Mouse (Mus musculus): Measurements from ENCODE around the gene Tnnc2. TPM values are rescaled to one million over a fixed set of nuclear protein-coding genes. Genes with fewer than 3 reads are reported as not detected.

Gene Tnnc2
- total RNA-seq (2015; ENCODE audit: low replicate concordance) (not detected in 2 replicates), total RNA-seq (2017; ENCODE audit: low replicate concordance) (not detected in 2 replicates)

DNA sequence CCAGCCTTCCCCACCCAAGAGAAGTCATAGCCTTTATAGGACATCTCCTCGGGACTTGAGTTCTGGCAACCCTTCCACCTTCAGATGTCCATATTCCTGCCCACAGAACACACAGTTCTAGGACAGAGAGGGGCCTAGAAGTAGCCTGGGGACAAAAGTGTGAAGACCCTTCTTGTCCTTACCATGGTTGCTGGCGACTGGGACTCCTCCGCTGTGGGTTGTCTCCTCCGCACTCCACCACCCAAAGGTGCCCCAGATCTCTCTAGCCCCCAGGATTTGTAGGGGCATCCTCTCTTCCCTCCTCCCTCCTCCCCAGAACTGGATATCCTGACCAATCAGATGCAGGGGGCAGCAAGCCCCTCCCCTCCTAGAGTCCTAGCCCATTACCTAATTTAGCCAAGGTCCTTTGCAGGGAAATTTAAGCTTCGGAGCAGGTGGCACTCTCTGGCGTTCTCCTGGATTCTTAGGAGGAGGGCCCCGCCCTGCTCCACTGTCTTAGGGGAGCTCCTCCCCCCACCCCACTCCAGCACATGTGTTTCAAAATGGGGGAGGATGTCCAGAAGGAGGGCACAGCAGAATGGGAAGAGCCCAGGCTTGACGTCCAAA lies at the start of gene Tnnc2:
Gene Tnnc2, minus strand, starts transcription at position 487 of the 606 bp plus-strand sequence.
- ATAC-seq (replicated peaks; ENCODE audit: low FRiP score, poor library complexity, severe bottlenecking): no peak

DNA sequence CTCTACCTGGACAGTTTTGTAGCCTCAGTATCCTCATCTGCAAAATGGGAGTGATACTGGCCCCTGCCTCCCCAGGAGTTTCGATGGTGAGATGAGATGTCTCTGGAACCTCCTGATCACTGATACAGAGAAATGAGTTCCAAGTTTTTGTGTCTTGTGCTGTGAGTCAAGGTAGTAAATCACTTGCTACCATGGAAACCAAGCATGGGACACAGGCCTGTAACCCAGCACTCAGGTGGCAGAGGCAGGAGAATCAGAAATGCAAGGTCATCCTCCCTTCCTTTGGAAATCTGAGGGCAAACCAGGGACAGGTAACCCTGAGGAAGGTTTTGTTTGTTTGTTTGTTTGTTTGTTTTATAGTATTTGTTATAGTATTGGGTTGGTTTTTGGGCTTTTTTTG lies 49.3 kb upstream of the Tnnc2 start:
- no peak for ATAC-seq (replicated peaks; ENCODE audit: low FRiP score, poor library complexity, severe bottlenecking)

DNA sequence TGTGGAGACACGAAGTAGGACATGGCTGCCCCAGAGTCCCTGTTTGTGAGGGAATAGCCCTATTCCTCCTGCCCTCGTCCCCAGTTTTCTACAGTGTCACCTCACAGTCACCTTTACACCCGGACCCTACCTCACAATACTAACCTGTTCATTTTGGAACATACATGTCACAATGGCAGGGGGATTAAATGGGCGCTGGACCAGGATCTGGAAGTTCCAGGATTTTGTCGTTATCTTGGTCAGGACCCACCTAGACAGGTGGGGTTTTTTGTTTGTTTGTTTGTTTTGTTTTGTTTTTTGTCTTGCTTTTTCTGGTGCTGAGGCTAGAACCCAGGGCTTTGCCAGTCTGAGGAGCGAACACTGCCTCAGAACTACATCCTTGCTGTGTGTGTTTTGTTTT lies 48.7 kb upstream of the Tnnc2 start, which contains the start of gene Spata25:
Gene Spata25, minus strand, starts transcription at position 101 of the 400 bp plus-strand sequence.
- ATAC-seq (replicated peaks; ENCODE audit: low FRiP score, poor library complexity, severe bottlenecking): no peak

GRCm38 (mm10) chr2:164827146-164827850 lies 47.5 kb upstream of the Tnnc2 start:
- peak; percentile 21; the same call in 1 of the 2 replicates for ATAC-seq (replicated peaks; ENCODE audit: low FRiP score, poor library complexity, severe bottlenecking)

GRCm38 (mm10) chr2:164825521-164825920 lies 45.8 kb upstream of the Tnnc2 start:
- no peak for ATAC-seq (replicated peaks; ENCODE audit: low FRiP score, poor library complexity, severe bottlenecking)

DNA sequence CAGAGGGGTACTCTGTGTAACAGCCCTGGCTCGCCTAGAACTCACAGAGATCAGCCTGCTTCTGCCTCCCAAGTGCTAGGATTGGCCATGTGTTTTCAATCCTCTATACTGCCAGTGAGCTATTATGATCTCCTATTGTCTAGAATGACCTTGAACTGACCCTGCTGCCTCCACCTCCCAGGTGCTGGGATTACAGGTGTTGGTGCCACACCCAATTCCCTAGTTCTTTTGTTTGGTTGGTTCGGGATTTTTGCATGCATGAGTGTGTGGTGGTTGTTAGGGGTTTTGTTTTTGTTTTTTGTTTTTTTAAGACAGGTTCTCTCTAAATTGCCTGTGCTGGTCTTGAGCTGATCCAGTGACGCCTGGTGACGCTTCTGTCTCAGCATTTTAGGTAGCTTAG lies 44.2 kb upstream of the Tnnc2 start:
- no peak for ATAC-seq (replicated peaks; ENCODE audit: low FRiP score, poor library complexity, severe bottlenecking)

DNA sequence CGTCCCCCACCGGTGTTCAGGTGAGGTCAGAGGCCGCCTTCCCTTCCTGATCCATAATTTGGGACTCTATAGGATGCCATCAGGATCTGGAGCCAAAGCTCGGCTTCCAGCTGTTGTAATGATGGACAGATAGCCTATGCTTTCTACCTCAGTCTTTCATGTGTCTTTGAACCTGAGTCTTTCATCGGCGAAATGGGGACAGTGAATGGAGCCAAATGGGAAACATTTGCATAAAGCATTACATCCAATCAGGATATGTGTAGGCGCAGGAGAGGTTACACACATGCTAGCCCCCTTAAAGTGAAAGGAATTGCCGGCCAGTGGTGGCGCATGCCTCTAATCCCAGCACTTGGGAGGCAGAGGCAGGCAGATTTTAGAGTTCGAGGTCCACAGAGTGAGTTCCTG lies 43.4 kb upstream of the Tnnc2 start:
- ATAC-seq (replicated peaks; ENCODE audit: low FRiP score, poor library complexity, severe bottlenecking): peak; percentile 33

- peak; percentile 95 for ATAC-seq (replicated peaks; ENCODE audit: low FRiP score, poor library complexity, severe bottlenecking)
Observed at GRCm38 (mm10) chr2:164822636-164823165, 42.9 kb upstream of the Tnnc2 start, which contains the start of gene Zswim1. Zswim1 (plus strand) TSS chr2:164822686.

- ATAC-seq (replicated peaks; ENCODE audit: low FRiP score, poor library complexity, severe bottlenecking): no peak
Observed at GRCm38 (mm10) chr2:164821060-164821459, 41.3 kb upstream of the Tnnc2 start.

- ATAC-seq (replicated peaks; ENCODE audit: low FRiP score, poor library complexity, severe bottlenecking): no peak
Observed at GRCm38 (mm10) chr2:164817703-164818102, 37.9 kb upstream of the Tnnc2 start.

GRCm38 (mm10) chr2:164817206-164817605 lies 37.4 kb upstream of the Tnnc2 start:
- ATAC-seq (replicated peaks; ENCODE audit: low FRiP score, poor library complexity, severe bottlenecking): no peak

DNA sequence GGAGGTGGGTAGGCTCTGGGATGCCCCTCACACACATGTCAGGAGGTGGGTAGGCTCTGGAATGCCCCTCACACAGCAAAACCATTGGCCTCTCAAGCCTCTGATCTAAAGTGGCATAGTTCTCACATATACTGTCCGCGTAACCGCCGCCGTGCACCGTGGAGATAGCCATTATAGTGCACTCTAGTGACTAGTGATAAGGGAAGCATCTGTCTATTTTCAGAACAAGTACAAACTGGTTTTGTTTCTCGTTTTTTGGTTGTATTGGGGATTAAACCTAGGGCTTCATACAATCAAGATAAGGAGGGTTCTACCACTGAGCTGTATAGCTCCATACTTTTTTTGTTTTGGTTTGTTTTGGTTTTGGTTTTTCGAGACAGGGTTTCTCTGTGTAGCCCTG lies 36.1 kb upstream of the Tnnc2 start:
- peak; percentile 66 for ATAC-seq (replicated peaks; ENCODE audit: low FRiP score, poor library complexity, severe bottlenecking)

DNA sequence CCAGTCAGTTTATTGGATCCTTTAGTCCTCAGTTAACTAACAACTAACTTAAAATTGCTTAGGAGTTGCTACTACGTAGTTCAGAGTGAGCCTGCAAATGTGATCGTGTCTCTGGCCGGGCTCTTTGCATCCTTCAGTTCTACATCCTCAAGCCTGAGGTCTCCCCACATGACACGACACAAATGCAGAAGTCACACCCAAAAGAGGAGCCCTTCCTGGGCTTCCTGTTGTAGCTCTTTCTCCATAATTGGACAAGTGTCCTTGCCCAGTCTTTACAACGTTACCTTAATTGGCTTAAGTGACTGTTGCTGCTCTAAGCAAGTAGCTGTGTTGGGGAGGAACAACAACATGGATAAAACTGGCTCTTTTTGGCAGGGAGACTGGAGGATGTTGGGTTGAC lies 35.6 kb upstream of the Tnnc2 start:
- ATAC-seq (replicated peaks; ENCODE audit: low FRiP score, poor library complexity, severe bottlenecking): peak; percentile 59

DNA sequence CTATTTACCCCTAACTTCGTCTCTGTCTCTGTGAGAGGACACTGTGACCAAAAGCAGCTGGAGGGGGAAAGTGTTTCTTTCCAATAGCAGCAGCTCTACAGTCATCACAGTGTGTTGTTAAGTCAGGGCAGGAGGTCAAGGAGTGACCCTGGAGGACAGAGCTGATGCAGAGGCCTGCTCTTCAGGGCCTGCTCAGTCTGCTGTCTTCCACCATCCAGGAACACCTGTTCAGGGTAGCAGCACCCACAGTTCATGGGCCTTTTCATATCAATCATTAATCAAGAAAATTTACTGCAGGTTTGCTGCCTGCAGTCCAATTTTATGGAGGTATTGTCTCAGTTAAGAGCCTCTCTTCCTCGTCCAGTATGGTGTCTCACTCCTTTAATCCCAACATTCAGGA lies 33.8 kb upstream of the Tnnc2 start:
- ATAC-seq (replicated peaks; ENCODE audit: low FRiP score, poor library complexity, severe bottlenecking): no peak

DNA sequence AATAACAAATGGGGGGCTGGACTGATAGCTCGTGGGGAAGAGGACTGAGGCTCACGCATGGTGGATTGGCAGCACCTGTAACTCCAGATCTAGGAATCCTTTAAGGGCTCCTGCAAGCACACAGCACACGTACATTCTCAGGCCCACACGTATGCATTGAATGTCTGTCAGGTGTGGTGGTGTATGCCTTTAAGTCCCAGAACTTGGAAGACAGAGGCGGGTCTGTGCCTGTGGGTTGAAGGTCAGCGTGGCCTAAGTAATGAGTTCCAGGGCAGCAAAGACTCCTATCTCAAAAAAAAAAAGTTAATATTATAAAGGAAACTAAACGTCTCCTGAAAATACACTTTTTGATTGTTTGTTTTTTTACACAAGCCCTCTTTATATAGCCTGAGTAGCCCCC lies 26.8 kb upstream of the Tnnc2 start:
- no peak for ATAC-seq (replicated peaks; ENCODE audit: low FRiP score, poor library complexity, severe bottlenecking)

DNA sequence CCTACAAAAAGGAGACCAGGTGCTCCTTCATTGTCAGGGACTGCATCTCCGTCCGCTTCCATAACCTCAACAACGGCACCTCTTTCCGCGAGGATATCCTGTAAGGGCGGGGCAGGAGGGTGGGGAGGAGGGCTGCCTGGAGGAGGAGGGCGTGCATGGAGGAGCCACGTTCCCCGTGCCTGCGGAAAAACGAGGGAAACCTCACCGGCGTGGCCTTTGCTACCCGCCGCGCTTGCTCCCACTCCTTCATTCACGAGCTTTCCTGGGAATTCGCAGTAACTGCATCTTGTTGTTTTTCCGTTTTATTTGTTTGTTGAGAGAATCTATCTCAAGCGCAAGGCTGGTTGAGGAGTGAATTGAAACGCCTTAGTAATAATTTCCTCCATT lies 25.6 kb upstream of the Tnnc2 start:
- ATAC-seq (replicated peaks; ENCODE audit: low FRiP score, poor library complexity, severe bottlenecking): peak; percentile 70

DNA sequence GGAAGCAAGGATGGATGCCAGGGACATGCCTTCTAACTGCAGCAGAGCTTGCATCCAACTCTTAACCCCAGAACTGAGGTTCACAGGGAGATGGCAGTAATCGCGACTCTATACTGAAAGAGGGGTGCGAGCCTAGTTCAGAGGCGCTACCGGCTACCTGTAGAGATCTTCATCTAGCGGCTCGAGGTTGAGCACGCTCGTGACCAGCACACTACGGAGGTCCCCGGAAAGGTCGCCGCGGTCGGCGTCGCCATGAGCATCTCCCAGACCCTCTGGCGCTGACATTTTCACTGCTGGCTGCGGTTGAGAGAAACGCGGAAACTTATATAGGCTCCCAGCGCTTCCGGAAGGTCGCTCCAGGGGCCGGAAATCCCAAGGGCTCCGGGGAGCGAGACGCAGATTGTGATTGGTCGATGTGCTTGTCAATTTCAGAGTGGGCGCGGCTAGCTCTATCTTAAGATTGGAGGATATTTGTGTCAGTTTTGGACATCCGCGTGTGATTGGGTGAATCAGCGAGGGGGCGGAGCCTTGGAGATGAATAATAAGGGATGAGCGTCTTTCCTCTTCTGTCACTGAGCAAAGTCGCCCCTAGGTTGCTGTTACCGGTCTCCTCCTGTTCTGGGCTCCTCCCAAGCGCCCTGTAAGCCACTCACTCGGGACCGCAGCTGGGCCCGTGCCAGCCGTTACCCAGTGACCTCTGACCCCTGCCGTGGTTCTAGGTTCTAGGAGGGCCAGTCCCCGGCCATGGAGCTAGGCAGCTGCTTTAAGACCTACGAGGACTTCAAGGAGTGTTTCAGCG lies 25.0 kb upstream of the Tnnc2 start, which contains the start of the genes Acot8 and Zswim3:
Gene Acot8, minus strand, starts transcription at position 350 of the 799 bp plus-strand sequence.
Gene Zswim3, plus strand, starts transcription at position 566 of the 799 bp plus-strand sequence.
- ATAC-seq (replicated peaks; ENCODE audit: low FRiP score, poor library complexity, severe bottlenecking): peak; percentile 92

GRCm38 (mm10) chr2:164803921-164804313 lies 24.1 kb upstream of the Tnnc2 start:
- no peak for ATAC-seq (replicated peaks; ENCODE audit: low FRiP score, poor library complexity, severe bottlenecking)

- no peak for ATAC-seq (replicated peaks; ENCODE audit: low FRiP score, poor library complexity, severe bottlenecking)
Observed at GRCm38 (mm10) chr2:164803201-164803920, 23.6 kb upstream of the Tnnc2 start.

All from erythroblast, adult 5-6 weeks (primary cell).